Mouse (Mus musculus): ENCODE measurements around the gene Pogz. TPM values are rescaled to one million over a fixed set of nuclear protein-coding genes. Genes with fewer than 3 reads are reported as not detected.

Gene Pogz
- 10 to 100 TPM; 23.9 to 24.0 TPM for total RNA-seq (2021)
- long read RNA-seq, experiment 1, result 0 reads
- long read RNA-seq, experiment 2, partial matches to known transcripts, result 2 of 6 reads
- long read RNA-seq, experiment 2, other reads (novel, unspliced or antisense), result 4 of 6 reads

DNA sequence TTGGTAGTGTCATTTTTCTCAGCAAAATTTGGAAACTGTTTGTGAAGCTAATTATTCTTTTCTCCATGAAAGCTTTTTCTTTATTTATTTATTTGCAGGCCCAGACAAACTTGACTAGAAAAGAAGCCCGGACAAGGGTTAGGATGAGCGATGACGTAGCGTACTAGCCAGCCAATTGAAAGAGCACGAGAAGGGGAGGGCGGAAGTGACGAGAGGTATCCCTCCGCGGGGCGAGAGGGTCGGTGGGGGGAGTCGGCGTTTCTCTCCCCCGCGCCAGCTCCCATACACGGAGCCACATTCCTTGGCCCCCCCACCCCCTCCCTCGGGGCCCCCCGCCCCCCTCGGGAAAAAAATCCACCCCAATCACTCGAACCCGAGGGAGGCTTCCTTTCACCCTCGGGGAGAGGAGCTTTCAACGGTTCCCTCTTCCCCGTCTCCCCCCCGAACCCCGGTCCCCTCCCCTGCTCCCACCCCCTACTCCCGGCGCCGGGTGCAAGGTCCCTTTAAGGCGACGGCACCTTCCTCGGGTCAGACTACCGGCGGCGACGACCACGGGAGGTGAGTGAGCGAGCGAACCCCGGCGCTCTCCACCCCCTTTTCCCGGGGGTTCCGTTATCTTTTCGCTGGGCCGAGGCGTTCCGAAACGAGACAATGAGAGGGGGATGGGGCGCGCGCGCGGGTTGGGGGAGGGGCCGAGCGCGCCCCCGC, at the start of gene Pogz:
Pogz (plus strand) TSS at position 385 of the 708 bp plus-strand sequence.
- intact Hi-C loops (cut with DNase I), result loop anchor here (1.0 kb wide), 1 partner anchor 16 kb away; no protein-coding TSS in a partner anchor
- DNase-seq, result peak; percentile 95 to 97

DNA sequence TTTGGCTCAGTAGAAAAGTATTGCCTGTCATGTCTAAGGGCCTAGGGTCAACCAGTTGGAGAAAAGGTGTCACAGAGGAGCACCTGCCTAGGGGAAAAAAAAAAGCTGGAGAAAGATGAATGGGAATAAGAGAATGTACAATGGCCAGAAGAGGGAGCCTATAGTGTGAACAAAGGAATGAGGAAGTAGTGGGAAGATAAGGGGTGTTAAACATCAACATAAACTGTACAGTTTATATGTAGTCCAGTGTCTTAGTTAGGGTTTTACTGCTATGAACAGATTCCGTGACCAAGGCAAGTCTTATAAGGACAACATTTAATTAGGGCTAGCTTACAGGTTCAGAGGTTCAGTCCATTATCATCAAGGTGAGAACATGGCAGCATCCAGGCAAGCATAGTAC, 48.3 kb upstream of the Pogz start:
- intact Hi-C loops (cut with DNase I), result no loop called here
- DNase-seq, result no peak

DNA sequence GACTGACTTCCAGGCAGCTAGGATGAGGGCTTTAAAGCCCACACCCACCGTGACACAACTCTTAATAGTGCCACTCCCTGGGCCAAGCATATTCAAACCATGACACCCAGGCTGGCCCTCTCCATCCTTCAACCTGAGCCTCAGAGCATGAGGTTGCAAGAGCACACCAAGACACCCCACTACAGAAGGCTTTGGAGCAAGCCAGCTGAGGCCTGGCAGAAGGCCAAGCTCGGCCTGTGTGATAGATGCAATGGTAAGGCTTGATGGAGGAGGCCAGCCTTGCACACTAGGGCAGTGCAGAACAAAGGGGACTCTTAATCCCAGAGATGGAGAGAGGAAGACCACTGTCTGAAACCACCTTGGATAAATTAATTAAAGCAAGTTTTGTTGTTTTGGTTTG, 47.9 kb upstream of the Pogz start:
- DNase-seq, result no peak
- intact Hi-C loops (cut with DNase I), result no loop called here

DNA sequence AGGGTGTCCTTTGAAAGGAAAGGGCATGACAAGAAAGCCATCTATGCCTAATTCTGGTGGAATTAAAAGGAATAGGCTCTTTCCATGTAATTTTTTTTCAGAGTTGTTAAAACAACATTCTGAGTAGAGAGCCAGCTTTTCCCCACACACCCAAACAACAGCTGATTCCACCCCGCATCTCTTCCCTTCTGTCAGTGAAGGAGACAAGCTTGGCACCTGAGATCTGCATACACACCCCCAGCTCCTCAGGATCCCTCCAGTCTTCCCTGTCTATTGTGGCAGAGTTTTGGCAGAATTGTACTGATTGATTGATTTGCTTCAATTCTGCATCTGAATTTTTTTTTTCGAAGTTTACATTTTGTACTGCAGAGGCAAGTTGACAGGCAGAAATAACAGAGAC, 45.1 kb upstream of the Pogz start:
- DNase-seq, result no peak
- intact Hi-C loops (cut with DNase I), result no loop called here

DNA sequence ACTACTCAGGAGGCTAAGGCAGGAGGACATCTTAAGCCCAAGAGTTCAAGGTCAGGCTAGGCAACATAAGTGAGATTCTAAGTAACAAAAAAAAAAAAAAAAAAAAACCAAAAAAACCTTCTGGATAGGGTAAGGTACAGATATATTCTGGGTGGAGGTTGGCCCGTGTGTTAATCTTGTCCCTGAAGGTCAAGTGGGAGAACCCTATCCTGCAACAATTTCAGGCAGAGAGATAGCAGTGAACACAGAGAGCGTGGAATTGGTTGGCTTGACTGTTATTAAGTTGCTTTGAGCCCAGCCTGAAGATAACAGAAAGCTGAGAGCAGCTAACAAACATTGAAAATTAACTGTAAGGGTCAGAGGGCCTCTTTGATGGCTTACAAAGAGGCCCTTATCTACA, 43.7 kb upstream of the Pogz start:
- DNase-seq, result no peak
- intact Hi-C loops (cut with DNase I), result no loop called here

DNA sequence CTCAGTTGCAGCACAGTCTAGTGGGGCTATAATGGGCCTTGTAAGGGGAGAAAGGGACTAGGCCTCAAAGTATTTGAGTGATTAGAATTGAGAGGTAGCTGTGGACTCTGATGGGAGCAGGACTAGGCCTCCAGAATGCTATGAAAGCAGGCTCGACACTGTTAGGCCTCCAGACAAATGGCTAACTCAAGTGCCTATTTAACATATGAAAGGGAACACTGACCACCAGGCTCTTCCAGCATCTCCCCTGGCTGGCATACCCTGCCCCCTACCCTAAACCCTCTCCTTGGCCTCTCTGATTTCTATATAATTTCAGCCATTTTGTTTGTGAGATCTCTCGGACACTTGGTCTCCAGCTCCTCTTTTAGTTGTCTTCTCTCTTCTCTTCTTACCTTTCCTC, 43.0 kb upstream of the Pogz start:
- intact Hi-C loops (cut with DNase I), result no loop called here
- no peak for DNase-seq

DNA sequence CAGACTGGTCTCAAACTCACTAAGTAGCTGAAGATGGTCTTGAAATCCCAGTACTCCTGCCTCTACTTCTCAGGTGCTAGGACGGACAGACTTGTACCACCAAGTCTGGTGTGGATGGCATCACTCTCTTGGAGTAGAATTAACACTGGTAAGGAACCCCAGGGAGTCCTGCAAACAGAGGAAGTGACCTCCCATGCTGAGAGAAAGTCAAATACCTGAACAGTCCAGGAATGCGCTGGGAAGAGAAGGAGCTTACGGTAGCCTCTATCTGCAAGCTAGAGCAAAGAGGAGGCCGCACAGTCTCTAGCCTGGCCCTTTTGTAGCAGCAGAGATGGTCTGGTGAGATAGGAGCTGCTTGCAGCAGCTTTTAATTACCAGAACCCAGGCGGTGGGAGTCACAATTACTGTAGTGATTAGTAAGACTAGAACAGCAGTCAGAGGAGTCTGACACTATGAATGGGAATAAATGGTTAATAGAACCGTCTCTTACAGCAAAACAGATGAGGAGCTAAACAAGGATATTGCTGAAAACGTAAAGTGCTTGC, 41.7 kb upstream of the Pogz start:
- no peak for DNase-seq
- intact Hi-C loops (cut with DNase I), result no loop called here

DNA sequence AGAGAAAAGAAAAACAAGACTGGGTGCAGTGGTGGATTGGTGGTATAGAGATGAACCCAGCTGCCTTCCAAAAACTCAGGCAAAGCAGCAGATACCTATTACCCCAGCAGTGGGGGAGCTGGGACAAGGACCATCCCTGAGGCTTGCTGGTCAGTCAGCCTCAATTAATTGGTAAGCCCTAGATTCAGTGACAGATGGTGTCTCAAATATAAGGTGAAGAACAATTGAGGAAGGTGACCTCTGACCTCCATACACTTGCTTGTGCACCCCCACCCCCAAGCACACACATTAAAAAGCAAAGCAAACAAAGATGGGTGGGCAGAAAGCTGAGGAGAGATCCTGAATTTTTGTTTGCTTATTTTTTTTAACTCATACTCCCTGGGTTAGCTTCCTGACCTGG, 41.2 kb upstream of the Pogz start:
- no peak for DNase-seq
- intact Hi-C loops (cut with DNase I), result no loop called here

DNA sequence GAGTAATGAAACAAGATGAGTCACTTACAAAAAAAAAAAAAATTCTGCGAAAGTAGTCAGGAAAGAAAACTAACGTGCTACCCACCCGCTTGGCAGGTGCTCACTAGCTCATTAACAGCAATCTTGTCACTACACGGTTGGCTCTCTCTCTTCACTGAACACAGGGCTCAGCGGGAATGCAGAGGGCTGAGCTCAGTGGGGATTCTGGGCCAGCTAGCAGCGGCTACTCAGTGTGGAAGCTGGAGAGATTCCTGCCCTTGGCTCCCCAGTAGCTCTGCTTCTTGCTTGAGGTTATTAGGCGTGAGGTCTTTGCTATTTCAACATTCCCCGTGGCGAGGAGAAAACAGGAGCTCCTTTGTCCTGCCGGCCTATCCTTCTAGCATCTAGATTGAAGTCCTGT, 33.2 kb upstream of the Pogz start:
- intact Hi-C loops (cut with DNase I), result no loop called here
- peak; percentile 29 to 38 for DNase-seq

DNA sequence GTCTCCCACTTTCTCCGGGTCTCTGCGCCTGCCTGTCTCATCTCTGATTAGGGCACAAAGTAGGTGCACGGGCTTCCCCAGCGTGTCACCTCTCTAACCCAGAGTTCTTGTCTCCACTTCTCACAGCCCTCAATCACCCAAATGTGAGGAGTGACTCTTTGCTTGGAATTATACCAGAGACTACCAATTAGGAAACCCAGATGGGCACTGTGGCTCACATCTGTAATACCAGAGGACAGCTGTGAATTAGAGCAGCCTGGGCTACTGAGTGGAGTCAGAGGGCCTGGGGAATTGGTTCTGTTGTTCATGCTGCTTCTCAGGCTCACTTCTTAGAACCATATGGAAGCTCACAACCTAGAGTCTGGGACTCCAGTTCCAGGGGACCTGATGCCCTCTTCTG, 32.4 kb upstream of the Pogz start:
- no peak for DNase-seq

DNA sequence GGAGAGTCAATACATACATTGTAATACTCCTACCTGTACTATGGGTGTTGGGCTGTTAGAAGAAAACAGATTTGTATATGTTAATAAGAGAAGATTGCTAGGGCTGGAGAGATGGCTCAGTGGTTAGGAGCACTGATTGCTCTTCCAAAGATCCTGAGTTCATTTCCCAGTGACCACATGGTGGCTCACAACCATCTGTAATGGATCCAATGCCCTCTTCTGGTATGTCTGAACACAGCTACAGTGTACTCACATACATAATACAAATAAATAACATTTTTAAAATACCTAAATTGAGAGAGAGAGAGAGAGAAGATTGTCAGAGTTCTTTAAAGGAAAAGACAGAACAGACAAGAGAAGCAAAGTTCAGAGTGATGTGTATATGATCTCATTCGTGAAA, 29.1 kb upstream of the Pogz start:
- intact Hi-C loops (cut with DNase I), result no loop called here
- no peak for DNase-seq

More for the DNA sequence above, 32.4 kb upstream of the Pogz start:
- intact Hi-C loops (cut with DNase I), result no loop called here

DNA sequence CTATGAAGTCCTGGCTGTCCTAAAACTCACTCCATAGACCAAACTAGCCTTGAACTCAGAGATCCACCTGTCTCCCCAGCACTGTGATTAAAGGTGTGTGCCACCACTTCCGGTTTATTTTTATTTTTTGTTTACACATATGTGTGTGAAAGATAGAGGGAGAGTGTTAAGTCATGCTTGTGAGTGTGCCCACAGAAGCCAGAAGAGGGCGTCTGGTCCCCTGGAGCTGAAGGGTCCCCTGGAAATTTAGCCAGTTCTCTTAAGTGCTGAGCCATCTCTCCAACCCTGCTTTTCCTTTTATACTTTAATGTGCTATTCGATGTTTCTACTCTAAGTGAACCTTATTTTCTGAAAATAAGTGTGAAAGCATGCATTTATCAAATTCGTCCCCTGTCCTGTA, 25.7 kb upstream of the Pogz start:
- intact Hi-C loops (cut with DNase I), result loop anchor here (2.0 kb wide), 2 partner anchors 37 to 89 kb away; no protein-coding TSS in a partner anchor
- DNase-seq, result peak; percentile 9 to 46

DNA sequence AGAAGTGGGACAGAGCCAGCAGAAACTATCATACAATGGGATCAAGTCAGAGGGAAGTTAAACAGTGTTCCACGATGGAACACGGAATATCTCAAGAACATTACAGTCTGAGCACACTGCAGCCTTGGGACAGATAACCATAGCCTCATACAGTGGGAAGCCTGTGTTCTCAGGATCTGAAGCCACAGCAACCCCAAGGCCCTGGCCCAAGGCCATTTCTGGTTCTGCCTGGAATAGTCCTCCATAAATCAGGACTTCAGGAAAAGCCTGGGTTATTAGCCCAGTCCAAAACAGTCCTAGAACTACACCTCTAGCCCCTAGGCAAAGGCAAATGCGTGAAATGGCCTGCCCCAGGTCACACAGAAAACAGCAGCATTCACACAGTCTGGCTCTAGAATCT, 23.7 kb upstream of the Pogz start:
- intact Hi-C loops (cut with DNase I), result no loop called here
- no peak for DNase-seq

DNA sequence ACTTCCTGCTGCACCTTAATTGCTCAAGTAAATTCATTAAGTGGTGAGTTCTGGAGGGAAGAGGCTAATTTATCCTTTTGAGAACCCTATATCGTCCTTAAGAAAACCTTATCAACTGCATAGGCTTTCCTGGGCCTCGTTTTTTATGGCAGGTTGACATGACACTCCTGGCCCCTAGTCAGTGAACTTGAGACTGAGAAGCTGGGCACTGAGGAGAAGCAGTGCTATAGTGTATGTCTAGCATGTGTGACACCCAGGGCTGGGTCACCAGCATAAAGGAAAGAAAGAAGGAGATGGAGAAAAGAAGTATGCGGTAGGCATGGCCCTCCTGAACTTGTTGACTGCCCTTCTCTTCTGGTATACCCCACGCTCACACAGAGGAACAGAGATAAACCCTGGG, 23.3 kb upstream of the Pogz start:
- no peak for DNase-seq
- intact Hi-C loops (cut with DNase I), result no loop called here

DNA sequence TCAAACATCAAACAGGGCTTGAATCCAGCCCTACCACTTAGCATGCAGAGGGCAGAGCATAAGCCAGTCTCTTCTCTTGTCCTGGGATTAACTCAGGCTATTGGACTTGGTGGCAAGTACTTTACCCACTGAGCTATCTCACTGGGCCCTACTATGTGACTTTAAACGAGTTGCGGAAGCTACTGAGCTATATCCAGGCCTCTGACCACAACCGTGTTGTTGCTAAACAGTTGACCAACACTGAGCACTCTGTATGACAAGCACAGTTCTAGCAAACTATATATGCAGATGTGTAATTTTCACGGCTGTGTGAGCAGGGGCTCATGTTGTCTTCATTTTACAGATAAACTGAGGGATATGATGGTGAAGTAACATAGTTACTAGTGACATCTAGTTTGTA, 22.7 kb upstream of the Pogz start:
- intact Hi-C loops (cut with DNase I), result no loop called here
- no peak for DNase-seq

DNA sequence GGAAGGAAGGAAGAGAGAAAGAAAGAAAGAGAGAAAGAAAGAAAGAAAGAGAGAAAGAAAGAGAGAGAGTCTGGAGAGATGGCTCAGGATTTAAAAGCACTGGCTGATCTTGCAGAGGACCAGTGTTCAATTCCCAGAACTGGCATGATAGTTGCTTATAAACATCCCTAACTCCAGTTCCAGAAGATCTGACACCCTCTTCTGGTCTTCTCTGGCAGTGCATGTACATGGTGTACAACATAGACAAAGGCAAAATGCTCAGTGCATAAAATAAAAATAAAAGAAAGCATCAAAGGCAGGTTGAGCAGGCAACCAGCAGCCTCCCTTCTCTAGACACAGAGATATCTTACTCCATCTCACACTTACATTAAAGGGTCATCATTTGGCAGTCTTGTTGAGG, 21.8 kb upstream of the Pogz start:
- no peak for DNase-seq

DNA sequence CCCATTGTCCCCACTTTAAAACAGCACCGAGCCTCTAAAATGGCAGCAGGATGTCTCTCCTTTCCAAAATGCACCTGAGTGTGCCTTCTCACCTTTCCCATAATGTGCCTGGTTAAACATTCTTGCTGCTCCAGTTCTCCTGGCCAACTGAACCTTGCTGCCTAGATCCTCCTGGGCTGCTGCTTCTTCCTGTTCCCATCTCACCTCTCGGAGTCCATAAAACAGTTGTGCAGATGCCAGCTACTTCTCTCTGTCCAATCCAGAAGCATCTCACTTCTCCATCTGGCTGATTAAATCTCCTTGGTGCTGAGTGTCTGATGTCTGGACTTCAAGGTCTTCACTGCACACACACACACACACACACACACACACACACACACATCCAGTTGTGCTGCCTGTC, 19.6 kb upstream of the Pogz start:
- intact Hi-C loops (cut with DNase I), result no loop called here
- DNase-seq, result no peak

More for the DNA sequence above, 21.8 kb upstream of the Pogz start:
- intact Hi-C loops (cut with DNase I), result no loop called here

DNA sequence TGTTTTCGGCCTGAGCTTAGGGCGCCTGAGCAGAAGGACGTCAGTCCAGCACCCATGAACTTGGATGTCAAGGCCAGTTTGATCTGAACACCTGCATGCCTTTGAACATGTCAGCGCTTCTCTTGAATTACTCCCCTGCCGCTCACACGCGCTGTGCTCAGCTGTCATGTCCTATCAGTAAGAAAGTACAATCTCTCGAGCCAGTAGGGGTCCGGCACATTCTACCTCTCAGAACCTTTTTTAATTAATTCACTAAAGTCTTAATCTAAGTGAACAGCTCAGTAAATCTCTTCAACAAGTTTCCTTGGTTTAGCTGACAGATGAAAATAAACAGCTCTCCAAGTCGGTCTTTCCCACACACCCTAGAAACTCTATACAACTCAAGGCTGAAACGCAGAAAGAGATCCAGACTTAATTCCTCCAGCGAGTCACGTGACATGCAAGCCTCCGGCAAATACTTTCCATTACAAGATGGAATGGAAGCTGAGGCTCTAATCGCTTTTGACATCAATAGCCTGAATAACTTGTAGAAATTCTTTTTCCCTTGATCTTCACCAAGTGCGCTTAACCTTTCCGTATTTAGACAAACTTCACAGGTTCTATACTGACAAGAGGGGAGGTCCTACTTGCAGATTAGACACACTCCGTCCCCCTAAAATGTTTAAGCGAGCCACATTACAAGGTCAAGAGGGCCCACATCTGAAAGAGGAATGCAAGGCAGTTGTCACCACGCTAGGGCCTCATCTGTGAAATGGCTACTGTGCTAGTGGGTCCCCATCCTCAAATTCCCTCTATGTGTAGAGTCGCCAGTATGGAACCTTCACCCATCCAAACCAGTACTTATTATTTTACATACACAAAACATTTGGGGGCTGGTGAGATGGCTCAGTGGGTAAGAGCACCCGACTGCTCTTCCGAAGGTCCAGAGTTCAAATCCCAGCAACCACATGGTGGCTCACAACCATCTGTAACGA, 17.6 kb upstream of the Pogz start:
- no peak for DNase-seq
- intact Hi-C loops (cut with DNase I), result no loop called here

DNA sequence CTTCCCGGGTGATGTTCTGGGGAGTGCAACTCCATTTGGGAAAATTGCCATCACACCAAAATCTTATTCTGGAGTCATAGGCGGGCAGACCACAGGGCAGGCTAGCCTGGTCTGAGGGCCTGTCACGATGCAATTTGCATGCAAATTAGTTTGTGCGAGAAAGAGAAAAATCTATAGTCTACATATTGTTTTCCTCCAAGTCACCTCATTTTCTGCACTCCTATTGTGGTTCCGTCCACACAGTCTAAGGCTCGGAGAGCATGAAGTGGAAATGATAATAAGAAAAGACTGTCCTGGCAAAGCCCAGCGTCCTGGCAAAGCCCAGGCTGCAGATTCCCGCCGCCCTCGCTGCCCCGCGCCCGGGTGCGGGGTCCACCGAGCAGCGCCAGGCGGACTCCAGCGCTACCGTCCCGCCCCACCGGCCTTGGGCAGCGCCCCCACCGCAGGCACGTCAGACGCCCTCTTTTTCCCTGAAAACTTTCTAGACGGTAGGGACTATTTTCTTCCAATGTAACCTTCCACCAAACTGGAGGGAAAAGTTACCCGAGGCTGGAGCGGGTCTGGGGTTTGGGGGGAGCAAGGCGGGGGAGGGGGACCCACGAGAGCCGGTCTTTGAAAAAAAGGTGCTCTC, 16.2 kb upstream of the Pogz start:
- peak; percentile 57 to 58 for DNase-seq
- intact Hi-C loops (cut with DNase I), result loop anchor here (1.0 kb wide), 1 partner anchor 16 kb away; the partner anchor contains the start of gene Pogz

DNA sequence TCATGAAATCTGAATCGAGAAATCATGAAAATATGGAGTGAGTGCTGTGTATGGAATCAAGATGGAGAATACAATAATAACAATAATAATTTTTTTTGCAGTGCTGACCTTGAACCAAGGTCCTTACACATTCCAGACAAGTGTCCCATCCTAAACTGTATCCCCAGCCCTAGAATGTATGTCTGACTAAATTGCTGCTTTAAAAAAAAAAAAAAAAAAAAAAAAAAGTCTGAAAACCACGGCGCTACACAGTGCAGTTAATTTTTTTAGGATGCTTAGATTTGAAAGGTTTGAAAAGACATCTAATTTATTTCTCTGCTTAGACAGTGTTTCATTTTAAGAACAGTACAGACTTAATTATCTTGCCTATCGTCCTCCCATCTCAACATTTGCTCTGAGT, 15.3 kb upstream of the Pogz start:
- DNase-seq, result no peak
- intact Hi-C loops (cut with DNase I), result no loop called here

DNA sequence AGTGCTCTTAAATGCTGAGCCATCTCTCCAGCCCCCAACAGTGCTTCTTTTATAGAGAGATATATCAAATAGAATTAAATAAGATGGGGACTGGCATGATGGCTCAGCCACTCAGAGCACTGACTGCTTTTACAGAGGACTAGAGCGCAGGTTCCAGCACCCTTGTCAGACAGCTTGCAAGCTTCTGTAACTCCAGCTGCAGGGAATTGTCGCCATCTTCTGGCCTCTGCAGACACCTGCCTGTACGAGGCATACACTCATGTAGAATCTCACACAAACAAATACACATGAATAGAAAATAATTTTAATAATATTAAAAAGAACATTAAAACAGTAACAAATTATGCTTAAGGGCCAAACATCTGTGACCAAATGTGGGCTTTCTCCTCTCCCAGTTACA, 13.3 kb upstream of the Pogz start:
- DNase-seq, result no peak
- intact Hi-C loops (cut with DNase I), result no loop called here
